Mouse (Mus musculus): ENCODE data around the gene Emc7.
"Not testable (repeated sequence)": the region's sequence is repeated elsewhere in the genome, so short reads cannot be mapped to it uniquely, and the experiment has no call there.

The Emc7 gene

DNA sequence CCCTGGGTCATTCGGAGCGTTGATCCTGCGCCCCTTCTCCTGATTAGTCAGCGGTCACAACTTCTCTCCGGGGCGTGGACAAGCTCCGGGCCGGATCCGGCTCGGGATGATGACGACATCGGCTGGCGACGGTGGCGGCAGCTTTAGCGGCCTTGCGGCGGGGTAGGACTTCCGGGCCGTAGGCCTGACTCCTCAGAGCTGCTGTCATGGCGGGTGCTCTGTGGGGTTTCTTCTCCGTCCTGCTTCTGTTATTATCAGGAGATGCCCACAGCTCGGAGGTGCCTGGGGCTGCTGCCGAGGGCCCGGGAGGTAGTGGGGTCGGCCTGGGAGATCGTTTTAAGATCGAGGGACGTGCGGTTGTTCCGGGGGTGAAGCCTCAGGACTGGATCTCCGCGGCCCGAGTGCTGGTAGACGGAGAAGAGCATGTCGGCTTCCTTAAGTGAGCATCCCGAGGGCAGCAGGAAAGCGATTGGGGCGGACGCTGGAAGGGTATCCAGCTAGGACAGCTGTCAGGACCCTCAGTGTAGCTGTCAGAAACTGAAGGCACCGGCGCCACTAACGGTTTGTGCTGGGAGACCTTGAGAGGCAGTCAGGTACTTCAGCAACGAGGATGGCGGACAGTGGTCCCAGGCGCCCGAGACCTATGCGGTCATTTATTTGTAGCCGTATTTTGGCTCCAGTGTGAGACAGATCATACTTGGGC is at the start of gene Emc7:
TSS of gene Emc7 (plus strand) at position 136 of the 703 bp plus-strand sequence.
- DNase-seq (ENCODE audit: low read depth, low spot score), result peak; percentile 94

DNA sequence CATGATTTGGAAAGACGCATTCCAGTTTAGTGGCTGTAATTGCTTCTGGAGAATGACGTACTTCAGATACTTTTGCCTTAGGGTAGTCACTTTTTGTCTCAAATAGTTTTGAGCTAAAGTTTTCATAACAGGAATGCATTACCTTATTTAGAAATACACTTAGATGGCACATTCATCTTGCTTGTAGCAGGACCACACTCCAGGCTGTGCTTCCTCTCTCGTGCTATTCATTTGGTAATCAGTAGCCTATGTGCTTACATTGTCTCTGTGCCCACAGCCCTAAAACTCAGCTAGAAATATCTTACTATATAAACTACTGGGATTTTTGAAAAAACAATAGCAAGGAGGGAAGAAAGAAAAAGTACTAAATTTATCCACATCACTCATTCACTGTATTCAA is 47.8 kb upstream of the Emc7 start:
- no peak for DNase-seq (ENCODE audit: low read depth, low spot score)

DNA sequence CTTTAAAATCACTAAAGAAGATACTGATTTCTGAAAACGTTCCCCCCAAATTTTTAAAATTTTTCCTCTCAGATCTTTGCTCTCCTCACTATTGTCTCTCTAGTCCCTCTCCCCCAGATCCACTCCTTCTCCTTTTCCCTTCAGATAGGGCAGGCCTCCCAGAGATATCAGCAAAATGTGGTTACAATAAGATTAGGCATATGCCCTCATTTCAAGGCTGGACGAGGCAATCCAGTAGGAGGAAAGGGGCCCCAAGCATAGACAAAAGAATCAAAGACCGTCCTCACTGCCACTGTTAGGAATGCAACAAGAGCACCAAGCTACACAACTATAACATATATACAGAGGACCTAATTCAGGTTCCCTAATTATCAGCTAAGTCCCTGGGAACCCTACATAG is 29.5 kb upstream of the Emc7 start:
- no peak for DNase-seq (ENCODE audit: low read depth, low spot score)

DNA sequence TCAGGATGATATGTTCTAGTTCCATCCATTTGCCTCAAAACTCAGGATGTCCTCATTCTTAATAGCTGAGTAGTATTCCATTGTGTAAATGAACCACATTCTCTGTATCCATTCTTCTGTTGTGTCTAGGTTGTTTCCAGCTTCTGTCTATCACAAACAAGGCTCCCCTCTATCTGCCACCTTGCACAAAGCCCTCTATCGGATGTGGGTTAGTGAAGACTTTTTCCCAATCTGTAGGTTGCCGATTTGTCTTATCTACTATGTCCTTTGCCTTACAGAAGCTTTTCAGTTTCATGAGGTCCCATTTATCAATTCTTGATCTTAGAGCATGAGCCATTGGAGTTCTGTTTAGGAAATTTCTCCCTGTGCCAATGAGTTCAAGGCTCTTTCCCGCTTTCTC is 26.3 kb upstream of the Emc7 start:
- DNase-seq (ENCODE audit: low read depth, low spot score), result not testable (repeated sequence)

DNA sequence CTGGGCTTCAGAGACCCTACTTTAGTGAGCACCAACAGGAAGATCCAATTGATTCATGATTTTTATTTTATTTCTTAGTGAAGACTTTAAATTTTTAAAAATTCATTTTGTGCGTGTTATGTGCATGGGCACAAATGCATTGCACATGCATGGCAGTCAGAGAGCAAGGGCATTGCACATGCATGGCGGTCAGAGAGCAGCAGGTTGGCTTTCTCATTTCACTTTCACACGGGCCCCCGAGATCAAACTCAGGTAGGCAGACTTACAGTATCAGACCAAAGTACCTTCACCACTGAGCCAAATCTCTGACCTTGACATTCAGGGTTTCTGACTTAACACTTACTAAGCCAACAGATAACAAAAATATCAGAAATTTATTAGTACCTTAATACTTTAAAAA is 25.1 kb upstream of the Emc7 start:
- DNase-seq (ENCODE audit: low read depth, low spot score), result no peak

- DNase-seq (ENCODE audit: low read depth, low spot score), result no peak
These were observed 24.4 kb upstream of the Emc7 start for GRCm38 (mm10) chr2:112430403-112430802.

- no peak for DNase-seq (ENCODE audit: low read depth, low spot score)
These were observed 22.3 kb upstream of the Emc7 start for GRCm38 (mm10) chr2:112432523-112432922.

DNA sequence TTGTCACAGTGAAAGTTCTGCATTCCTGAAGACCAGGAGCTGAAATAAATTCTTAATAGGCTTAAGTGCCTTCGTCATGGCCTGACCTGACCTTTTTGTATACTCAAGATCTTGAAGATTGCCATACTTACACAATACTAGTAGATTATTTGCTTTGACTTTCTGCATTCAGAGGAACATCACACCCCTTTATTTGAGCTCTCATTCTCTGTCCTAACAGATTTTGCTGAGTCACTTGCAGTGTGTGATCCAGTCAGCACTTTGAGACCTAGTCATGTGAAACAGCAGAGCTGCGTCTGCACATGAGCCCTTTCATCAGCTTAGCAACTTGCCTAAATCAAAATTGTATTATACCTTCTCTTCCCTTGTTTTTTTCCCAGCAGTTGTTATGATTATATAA is 21.4 kb upstream of the Emc7 start:
- DNase-seq (ENCODE audit: low read depth, low spot score), result no peak

- no peak for DNase-seq (ENCODE audit: low read depth, low spot score)
These were observed 18.5 kb upstream of the Emc7 start for GRCm38 (mm10) chr2:112436292-112436691.

GRCm38 (mm10) chr2:112437589-112437988 is 17.2 kb upstream of the Emc7 start:
- no peak for DNase-seq (ENCODE audit: low read depth, low spot score)

- DNase-seq (ENCODE audit: low read depth, low spot score), result no peak
These were observed 11.3 kb upstream of the Emc7 start for GRCm38 (mm10) chr2:112443491-112443890.

DNA sequence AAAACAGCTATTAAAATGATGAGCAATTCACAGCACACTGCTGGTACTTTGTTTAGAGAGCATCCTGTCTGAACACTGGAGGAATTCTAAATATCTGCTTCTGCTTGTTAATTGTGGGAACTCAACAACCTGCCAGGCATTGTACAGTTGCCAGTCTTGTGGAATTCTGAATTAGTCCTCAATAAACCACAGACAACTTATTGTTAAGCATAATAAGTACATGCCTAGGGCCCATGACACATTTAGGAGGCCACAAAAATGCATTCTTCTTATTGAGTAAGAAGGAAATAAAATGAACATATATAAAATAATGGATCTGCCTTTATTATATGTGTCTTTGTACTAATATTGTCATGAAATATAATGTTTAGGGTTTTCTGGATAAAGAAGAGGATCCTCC is 9.3 kb upstream of the Emc7 start:
- DNase-seq (ENCODE audit: low read depth, low spot score), result no peak

GRCm38 (mm10) chr2:112448046-112448445 is 6.8 kb upstream of the Emc7 start:
- not testable (repeated sequence) for DNase-seq (ENCODE audit: low read depth, low spot score)

DNA sequence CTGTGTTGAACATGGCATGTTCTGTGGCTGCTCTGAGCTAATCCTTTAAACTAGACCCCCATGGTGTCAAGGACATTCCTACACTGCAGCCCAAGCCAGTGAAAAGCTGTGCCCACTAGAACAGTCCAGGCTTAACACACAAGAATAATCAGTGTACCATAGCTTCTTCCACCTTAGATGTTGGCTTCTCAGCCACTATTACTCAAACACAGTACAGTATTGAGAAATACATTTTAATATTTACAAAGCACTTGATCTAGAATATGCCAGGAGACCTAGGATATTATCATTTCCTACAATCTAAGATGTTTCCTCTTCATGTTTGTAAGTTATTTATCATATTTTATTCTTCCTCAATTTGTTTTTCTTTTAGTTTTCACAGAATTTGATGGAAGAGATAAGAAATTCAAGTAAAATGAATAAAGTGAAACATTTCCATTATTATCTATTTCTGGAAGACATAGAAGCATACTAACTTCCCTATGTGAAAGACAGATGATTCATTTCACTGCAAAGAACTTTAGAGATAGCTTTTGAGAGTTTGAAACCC is 6.2 kb upstream of the Emc7 start:
- no peak for DNase-seq (ENCODE audit: low read depth, low spot score)

- no peak for DNase-seq (ENCODE audit: low read depth, low spot score)
These were observed 5.0 kb upstream of the Emc7 start for GRCm38 (mm10) chr2:112449597-112450296.

GRCm38 (mm10) chr2:112452513-112452912 is 2.3 kb upstream of the Emc7 start:
- not testable (repeated sequence) for DNase-seq (ENCODE audit: low read depth, low spot score)

DNA sequence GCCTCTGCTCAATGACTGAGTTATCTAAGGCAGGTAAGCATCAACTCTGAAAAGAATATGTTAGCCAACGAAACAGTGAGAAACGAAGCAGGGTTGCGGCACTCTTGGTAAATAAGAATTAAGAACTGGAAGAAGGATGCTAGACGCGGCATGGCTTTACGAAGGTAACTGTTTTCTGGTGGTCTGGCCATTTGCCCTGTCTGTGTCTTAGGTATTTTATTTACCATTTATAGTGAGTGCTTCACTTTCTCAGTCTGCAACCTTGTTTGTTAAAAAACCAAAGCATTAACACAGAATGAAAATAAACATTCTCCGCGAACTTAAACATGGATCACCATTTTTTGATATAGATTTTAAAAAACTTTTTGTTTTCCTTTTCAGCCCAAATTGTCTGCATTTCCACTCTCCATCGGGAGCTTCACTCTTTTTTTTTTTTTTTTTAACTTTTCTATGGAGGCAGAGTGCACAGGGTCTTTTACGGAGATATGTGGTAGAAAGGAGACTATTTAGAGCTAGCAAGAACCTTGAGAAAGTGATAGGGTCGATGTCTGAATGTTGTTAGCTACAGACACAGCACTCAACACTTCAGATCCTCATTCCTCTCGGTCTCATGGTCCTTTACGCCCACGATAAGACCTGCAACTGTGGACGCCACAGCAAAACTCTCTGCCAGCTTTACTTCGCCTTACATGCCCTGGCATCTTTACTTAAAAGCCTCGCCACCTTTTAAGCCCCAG is 504 bp upstream of the Emc7 start:
- DNase-seq (ENCODE audit: low read depth, low spot score), result no peak

DNA sequence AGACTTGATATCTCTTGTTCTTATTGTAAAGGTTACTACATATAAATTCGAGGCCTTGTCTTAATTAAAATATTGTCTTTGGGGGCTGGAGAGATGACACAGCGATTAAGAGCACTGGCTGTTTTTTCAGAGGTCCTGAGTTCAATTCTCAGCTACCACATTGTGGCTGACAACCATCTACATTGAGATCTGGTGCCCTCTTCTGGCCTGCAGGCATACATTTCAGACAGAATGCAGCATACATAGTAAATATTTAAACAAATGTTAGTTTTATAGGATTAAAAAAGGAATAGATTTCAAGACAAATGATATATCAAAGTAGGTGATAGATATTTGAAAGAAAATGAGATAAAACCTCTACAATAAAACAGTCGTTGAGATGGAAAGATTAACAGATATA is 5.8 kb downstream of the Emc7 start:
- no peak for DNase-seq (ENCODE audit: low read depth, low spot score)

DNA sequence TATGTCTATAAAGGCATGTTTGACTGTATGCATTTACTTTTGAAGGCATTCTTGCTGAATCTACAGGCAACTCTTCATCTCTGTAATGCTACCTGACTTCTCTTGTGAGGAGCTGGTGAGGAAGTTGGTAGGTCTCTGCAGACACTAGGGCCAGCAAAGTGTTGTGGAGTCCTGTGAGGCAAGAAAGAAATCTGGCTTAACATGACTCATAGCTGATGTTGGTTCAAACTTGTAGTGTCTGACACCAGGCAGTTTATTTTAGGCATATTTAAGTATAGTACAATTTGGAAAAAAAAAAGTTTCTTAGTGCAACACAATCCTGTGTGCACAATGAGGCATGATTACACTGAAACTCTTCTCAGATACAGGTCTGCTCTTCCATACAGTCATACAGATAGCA is 14.7 kb downstream of the Emc7 start:
- DNase-seq (ENCODE audit: low read depth, low spot score), result no peak

DNA sequence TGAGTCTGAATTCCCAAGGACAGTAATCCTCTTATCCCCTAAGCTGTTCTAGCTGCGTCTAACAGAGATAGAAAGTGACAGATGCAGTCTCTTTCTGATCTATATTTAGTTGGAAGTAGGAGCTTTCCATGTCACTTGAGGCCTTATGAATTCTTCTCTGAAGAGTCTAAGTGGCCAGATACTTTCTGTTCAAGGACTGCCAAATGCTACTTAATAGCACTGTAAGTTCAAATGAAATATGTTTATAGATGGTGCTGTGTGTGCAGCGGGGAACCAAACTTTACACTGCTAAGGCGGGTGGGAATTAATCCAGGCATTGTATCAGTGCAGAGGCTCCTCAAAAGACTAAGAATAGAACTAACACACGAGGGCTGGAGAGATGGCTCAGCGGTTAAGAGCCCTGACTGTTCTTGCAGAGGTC is 16.2 kb downstream of the Emc7 start:
- no peak for DNase-seq (ENCODE audit: low read depth, low spot score)

GRCm38 (mm10) chr2:112472076-112472475 is 17.3 kb downstream of the Emc7 start:
- no peak for DNase-seq (ENCODE audit: low read depth, low spot score)

DNA sequence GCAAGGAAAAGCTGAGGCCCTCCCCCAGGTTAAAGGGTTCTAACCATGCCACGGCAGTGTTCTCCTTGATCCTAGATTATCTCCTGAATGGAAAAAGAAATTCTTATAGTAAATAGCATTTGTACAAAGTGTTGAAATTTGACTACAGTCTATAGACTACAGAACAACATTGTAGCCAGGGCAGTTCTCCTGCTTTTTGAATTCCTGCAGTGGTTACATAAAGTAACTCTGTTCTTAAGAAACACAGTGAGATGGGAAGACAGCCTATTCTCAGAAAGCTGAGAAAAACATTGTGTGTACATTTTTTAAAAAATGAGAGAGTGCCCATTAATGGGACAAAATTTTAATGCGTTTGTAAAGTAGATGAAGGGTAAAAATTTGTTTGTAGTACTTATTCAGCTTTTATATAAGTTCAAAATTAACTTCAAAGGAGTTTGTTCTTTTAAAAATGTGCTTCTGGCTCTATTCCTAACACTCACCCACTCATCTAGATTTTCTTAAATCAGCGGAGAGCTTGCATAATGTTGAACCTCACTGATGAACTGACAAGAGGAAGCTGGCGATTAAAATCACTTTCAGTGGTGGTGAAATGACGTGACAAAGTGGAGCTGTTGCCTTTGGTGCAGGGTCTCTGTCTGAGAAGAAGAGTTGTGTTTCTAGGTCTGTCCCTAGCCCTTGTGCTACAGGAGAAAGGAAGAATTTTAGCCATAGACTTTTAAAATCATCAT is 20.4 kb downstream of the Emc7 start:
- DNase-seq (ENCODE audit: low read depth, low spot score), result no peak
